Mouse (Mus musculus): ENCODE data around the gene Slc25a25. TPM values are rescaled to one million over a fixed set of nuclear protein-coding genes. Genes with fewer than 3 reads are reported as not detected.

Gene Slc25a25
- polyA plus RNA-seq, 1 experiment from 2014 or later, result 20.4 TPM

- peaks cover 36% of the 10 kb centered on the region for H3K4me1 ChIP-seq
- peaks cover 18% of the 10 kb centered on the region for H3K36me3 ChIP-seq
- WGBS, result 64% methylated on average over 10 of the region's 10 CpGs
- ATAC-seq (replicated peaks; ENCODE audit: low FRiP score), result no peak
- H3K4me2 ChIP-seq, result no peak overlapping the region
- no peak overlapping the region for H3K4me3 ChIP-seq (replicated peaks)
- H3K9ac ChIP-seq, result no peak overlapping the region
- no peaks in the 10 kb centered on the region for H3K27me3 ChIP-seq
- no peaks in the 10 kb centered on the region for H3K9me3 ChIP-seq (replicated peaks)
- H3K27ac ChIP-seq, result no peak overlapping the region
Observed at GRCm38 (mm10) chr2:32454633-32455032, 3.4 kb upstream of the Slc25a25 start.

GRCm38 (mm10) chr2:32453641-32454303 lies 2.5 kb upstream of the Slc25a25 start:
- no peaks in the 10 kb centered on the region for H3K9me3 ChIP-seq (replicated peaks)
- ATAC-seq (replicated peaks; ENCODE audit: low FRiP score), result no peak
- 84% methylated on average over 5 of the region's 5 CpGs for WGBS
- H3K4me3 ChIP-seq (replicated peaks), result no peak overlapping the region
- no peaks in the 10 kb centered on the region for H3K27me3 ChIP-seq
- peaks cover 36% of the 10 kb centered on the region for H3K4me1 ChIP-seq
- H3K27ac ChIP-seq, result no peak overlapping the region
- peaks cover 18% of the 10 kb centered on the region for H3K36me3 ChIP-seq
- no peak overlapping the region for H3K9ac ChIP-seq
- H3K4me2 ChIP-seq, result no peak overlapping the region

- ATAC-seq (replicated peaks; ENCODE audit: low FRiP score), result no peak
- Histone ChIP-seq H3K36me3 (peaks cover 18% of the 10 kb centered on the region), H3K4me1 (peaks cover 45% of the 10 kb centered on the region), H3K9me3 (replicated peaks) (no peaks in the 10 kb centered on the region), H3K4me3 (replicated peaks) (peak overlapping the region; percentile 85), H3K4me2 (peak overlapping the region; percentile 91), H3K9ac (no peak overlapping the region), H3K27me3 (no peaks in the 10 kb centered on the region), H3K27ac (peak overlapping the region; percentile 74)
- WGBS, result 95% methylated on average over 16 of the region's 16 CpGs
Observed at GRCm38 (mm10) chr2:32452441-32452971, 1.3 kb upstream of the Slc25a25 start.

- peaks cover 18% of the 10 kb centered on the region for H3K36me3 ChIP-seq
- peak overlapping the region; percentile 99 for H3K27ac ChIP-seq
- WGBS, result 0% methylated on average over 25 of the region's 25 CpGs
- ATAC-seq (replicated peaks; ENCODE audit: low FRiP score), result peak; percentile 96
- H3K4me3 ChIP-seq (replicated peaks), result peak overlapping the region; percentile 85
- H3K4me2 ChIP-seq, result peak overlapping the region; percentile 91
- peaks cover 50% of the 10 kb centered on the region for H3K4me1 ChIP-seq
- H3K9me3 ChIP-seq (replicated peaks), result no peaks in the 10 kb centered on the region
- no peaks in the 10 kb centered on the region for H3K27me3 ChIP-seq
- peak overlapping the region; percentile 46; the same call in 1 of the 2 replicates for H3K9ac ChIP-seq
Observed at GRCm38 (mm10) chr2:32451870-32452372, 676 bp upstream of the Slc25a25 start.

- ATAC-seq (replicated peaks; ENCODE audit: low FRiP score), result no peak
- WGBS, result 83% methylated on average over 15 of the region's 15 CpGs
- Histone ChIP-seq H3K4me2 (peak within 1 kb of the TSS; percentile 91), H3K9me3 (replicated peaks) (no peaks in the 10 kb centered on the region), H3K9ac (peak within 1 kb of the TSS; percentile 76), H3K4me3 (replicated peaks) (peak within 1 kb of the TSS; percentile 85), H3K27me3 (no peaks in the 10 kb centered on the region), H3K4me1 (peaks cover 54% of the 10 kb centered on the region), H3K36me3 (peaks cover 13% of the 10 kb centered on the region), H3K27ac (peak within 1 kb of the TSS; percentile 99)
Observed at GRCm38 (mm10) chr2:32449761-32450754, 1.2 kb downstream of the Slc25a25 start, which contains the start of gene Naif1. Naif1 (plus strand) TSS chr2:32450457.

- 81% methylated on average over 1 of the region's 1 CpGs for WGBS
- H3K4me1 ChIP-seq, result peaks cover 44% of the 10 kb centered on the region
Observed at GRCm38 (mm10) chr2:32448480-32448879, 2.8 kb downstream of the Slc25a25 start.

GRCm38 (mm10) chr2:32447264-32447936 lies 3.8 kb downstream of the Slc25a25 start:
- 64% methylated on average over 9 of the region's 9 CpGs for WGBS
- H3K36me3 ChIP-seq, result peaks cover 15% of the 10 kb centered on the region
- H3K9me3 ChIP-seq (replicated peaks), result no peaks in the 10 kb centered on the region
- H3K4me2 ChIP-seq, result peak overlapping the region; percentile 38
- peaks cover 33% of the 10 kb centered on the region for H3K4me1 ChIP-seq
- no peak overlapping the region for H3K4me3 ChIP-seq (replicated peaks)
- no peak overlapping the region for H3K9ac ChIP-seq
- no peaks in the 10 kb centered on the region for H3K27me3 ChIP-seq
- ATAC-seq (replicated peaks; ENCODE audit: low FRiP score), result no peak
- peak overlapping the region; percentile 90 for H3K27ac ChIP-seq

More at GRCm38 (mm10) chr2:32448480-32448879, 2.8 kb downstream of the Slc25a25 start:
- Histone ChIP-seq H3K27ac (0 out of 2 replicates have a peak overlapping the region, but pooled peaks have one; percentile 2), H3K9ac (no peak overlapping the region), H3K9me3 (replicated peaks) (no peaks in the 10 kb centered on the region), H3K36me3 (peaks cover 15% of the 10 kb centered on the region), H3K27me3 (no peaks in the 10 kb centered on the region), H3K4me2 (no peak overlapping the region), H3K4me3 (replicated peaks) (no peak overlapping the region)
- ATAC-seq (replicated peaks; ENCODE audit: low FRiP score), result no peak

GRCm38 (mm10) chr2:32445535-32445934 lies 5.7 kb downstream of the Slc25a25 start:
- Histone ChIP-seq H3K9me3 (replicated peaks) (no peaks in the 10 kb centered on the region), H3K4me3 (replicated peaks) (no peak overlapping the region), H3K4me2 (no peak overlapping the region), H3K27me3 (no peaks in the 10 kb centered on the region), H3K4me1 (peaks cover 36% of the 10 kb centered on the region), H3K9ac (no peak overlapping the region), H3K36me3 (peaks cover 15% of the 10 kb centered on the region), H3K27ac (no peak overlapping the region)
- ATAC-seq (replicated peaks; ENCODE audit: low FRiP score), result no peak
- 59% methylated on average over 1 of the region's 1 CpGs for WGBS

- H3K9ac ChIP-seq, result no peak overlapping the region
Observed at GRCm38 (mm10) chr2:32441550-32441949, 9.7 kb downstream of the Slc25a25 start.

GRCm38 (mm10) chr2:32440632-32441031 lies 10.6 kb downstream of the Slc25a25 start:
- Histone ChIP-seq H3K27ac (peak overlapping the region; percentile 19), H3K9ac (no peak overlapping the region), H3K4me1 (peaks cover 46% of the 10 kb centered on the region), H3K36me3 (peaks cover 11% of the 10 kb centered on the region), H3K27me3 (no peaks in the 10 kb centered on the region), H3K4me3 (replicated peaks) (no peak overlapping the region), H3K9me3 (replicated peaks) (no peaks in the 10 kb centered on the region), H3K4me2 (no peak overlapping the region)
- no peak for ATAC-seq (replicated peaks; ENCODE audit: low FRiP score)
- WGBS, result 74% methylated on average over 1 of the region's 1 CpGs

More at GRCm38 (mm10) chr2:32441550-32441949, 9.7 kb downstream of the Slc25a25 start:
- WGBS, result 73% methylated on average over 2 of the region's 2 CpGs
- Histone ChIP-seq H3K4me3 (replicated peaks) (no peak overlapping the region), H3K27ac (no peak overlapping the region), H3K27me3 (no peaks in the 10 kb centered on the region), H3K36me3 (peaks cover 15% of the 10 kb centered on the region), H3K9me3 (replicated peaks) (no peaks in the 10 kb centered on the region), H3K4me2 (no peak overlapping the region), H3K4me1 (peaks cover 40% of the 10 kb centered on the region)
- no peak for ATAC-seq (replicated peaks; ENCODE audit: low FRiP score)

- Histone ChIP-seq H3K9me3 (replicated peaks) (no peaks in the 10 kb centered on the region), H3K4me2 (no peak overlapping the region), H3K4me1 (peaks cover 46% of the 10 kb centered on the region), H3K27ac (peak overlapping the region; percentile 75), H3K4me3 (replicated peaks) (no peak overlapping the region), H3K27me3 (no peaks in the 10 kb centered on the region), H3K9ac (no peak overlapping the region), H3K36me3 (peaks cover 6% of the 10 kb centered on the region)
- WGBS, result 67% methylated on average over 2 of the region's 2 CpGs
- ATAC-seq (replicated peaks; ENCODE audit: low FRiP score), result no peak
Observed at GRCm38 (mm10) chr2:32440164-32440563, 11.1 kb downstream of the Slc25a25 start.
